Mouse (Mus musculus): ENCODE measurements at regions not wholly inside any gene's neighbourhood (a gene's known extent, or its start where the extent isn't known, plus 50 kb on each side); places are given as distances from the start of the nearest gene placed in this dataset.

DNA sequence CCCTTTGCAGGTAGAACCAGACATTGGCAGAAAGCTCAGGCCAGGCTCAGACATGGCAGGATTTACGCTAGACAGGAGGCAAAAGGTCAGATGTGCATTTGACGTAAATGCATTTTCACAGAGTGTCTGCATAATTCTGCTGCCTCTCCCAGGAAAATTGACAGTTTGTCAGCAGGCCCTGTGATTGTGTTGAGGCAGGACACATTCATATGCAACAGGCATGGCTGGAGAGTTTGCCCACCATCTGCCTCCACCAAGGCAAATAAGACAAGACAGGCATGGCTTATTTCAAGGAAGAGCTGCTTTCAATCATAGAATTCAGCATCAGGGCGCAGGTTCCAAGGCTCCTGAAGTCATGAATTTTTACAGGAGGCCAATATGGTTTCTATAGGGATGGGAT, 389.1 kb upstream of the Igfbp7 start:
- 66% methylated on average over 3 of the region's 3 CpGs for WGBS
- Histone ChIP-seq H3K27ac (ENCODE audit: insufficient read depth, low read depth, low read length) (no peak overlapping the region), H3K27me3 (ENCODE audit: control insufficient read depth, insufficient read depth, low read length) (no peaks in the 10 kb centered on the region; the same call in 1 of the 2 replicates), H3K36me3 (ENCODE audit: control insufficient read depth, insufficient read depth, low read length) (no peaks in the 10 kb centered on the region), H3K4me1 (ENCODE audit: control insufficient read depth, insufficient read depth, insufficient read length, low read length) (no peaks in the 10 kb centered on the region), H3K4me3 (ENCODE audit: low read depth, low read length) (no peak overlapping the region)
- TF ChIP-seq POLR2A (IDR thresholded peaks at IDR 0.05; ENCODE audit: low read depth, low read length) (no peak), CTCF (IDR thresholded peaks at IDR 0.05; ENCODE audit: extremely low read depth, insufficient read length, insufficient replicate concordance, low read depth, low read length) (no peak)

DNA sequence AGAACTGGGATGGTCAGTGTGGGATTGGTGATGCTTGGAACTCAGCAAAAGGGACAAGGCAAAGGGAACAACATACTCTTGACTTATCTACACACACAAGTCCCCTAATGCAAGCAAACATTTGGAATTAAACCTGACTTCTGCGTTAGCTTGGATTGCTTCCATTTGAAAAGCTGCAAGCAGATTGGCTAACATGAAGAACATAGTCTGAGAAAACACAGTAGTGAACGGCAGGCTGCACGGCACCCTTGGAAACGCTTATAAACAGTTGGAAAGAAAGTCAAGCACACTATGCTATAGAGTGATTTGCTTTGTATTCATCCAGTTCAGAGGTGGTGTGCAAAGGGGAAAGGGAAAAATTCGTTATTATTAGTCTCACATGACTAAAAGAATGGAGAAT, 387.9 kb upstream of the Igfbp7 start:
- Histone ChIP-seq H3K4me3 (ENCODE audit: low read depth, low read length) (no peak overlapping the region), H3K36me3 (ENCODE audit: control insufficient read depth, insufficient read depth, low read length) (no peaks in the 10 kb centered on the region), H3K27ac (ENCODE audit: insufficient read depth, low read depth, low read length) (no peak overlapping the region), H3K27me3 (ENCODE audit: control insufficient read depth, insufficient read depth, low read length) (no peaks in the 10 kb centered on the region), H3K4me1 (ENCODE audit: control insufficient read depth, insufficient read depth, insufficient read length, low read length) (no peaks in the 10 kb centered on the region)
- TF ChIP-seq CTCF (IDR thresholded peaks at IDR 0.05; ENCODE audit: extremely low read depth, insufficient read length, insufficient replicate concordance, low read depth, low read length), result no peak
- WGBS, result 63% methylated on average over 5 of the region's 5 CpGs

DNA sequence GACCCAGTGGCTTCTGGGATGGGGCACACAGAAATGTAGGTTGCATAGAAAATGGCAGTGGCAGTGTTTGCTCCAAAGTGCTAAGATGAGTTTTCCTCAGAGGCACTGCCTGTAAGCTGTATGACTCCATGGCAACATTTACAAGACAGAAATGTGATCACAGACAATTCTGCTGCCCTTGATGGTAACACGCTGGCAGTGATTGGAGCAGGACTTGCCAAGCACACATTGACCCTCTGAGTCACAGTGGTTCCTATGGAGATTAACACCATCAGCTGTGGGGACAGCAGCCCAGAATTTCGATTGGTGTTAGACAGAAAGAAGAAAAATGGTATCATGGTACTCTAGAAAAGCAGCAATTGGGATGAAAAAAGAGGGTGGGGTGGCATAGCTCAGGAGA, 376.1 kb upstream of the Igfbp7 start:
- 46% methylated on average over 2 of the region's 2 CpGs for WGBS

DNA sequence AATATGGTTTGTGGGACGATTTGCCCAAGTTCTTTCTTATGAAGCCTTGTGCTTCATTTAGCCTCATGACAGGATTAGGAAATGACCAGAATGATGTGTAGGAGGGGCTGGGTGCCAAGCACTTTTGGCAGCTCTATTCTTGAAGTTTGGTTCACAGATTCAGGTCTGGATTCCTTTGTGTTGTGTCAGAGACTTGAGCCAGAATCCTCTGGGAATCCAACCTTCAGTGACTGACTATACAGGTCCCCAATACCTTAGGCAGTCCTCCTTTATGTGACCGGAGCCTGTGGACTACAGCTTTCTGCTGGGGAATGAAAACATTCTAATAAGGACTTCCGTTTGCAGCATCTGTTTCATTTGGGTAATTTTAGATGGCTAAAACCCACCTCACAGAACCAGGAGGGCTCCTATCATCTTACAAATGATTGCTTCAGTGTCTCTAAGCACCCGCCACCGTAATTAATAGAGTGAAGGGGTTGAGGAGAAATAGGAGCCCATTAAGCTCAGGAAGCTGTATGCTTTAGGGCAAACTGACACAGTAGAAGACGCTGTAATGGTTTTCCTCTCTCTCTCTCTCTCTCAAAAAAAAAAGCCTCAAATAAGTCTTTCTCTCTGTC, 354.7 kb upstream of the Igfbp7 start:
- H3K27ac ChIP-seq (ENCODE audit: insufficient read depth, low read depth, low read length), result no peak overlapping the region
- TF ChIP-seq POLR2A (IDR thresholded peaks at IDR 0.05; ENCODE audit: low read depth, low read length) (no peak), CTCF (IDR thresholded peaks at IDR 0.05; ENCODE audit: extremely low read depth, insufficient read length, insufficient replicate concordance, low read depth, low read length) (no peak)
- H3K4me1 ChIP-seq (ENCODE audit: control insufficient read depth, insufficient read depth, insufficient read length, low read length), result no peaks in the 10 kb centered on the region
- no peak overlapping the region for H3K4me3 ChIP-seq (ENCODE audit: low read depth, low read length)
- 86% methylated on average over 6 of the region's 6 CpGs for WGBS
- H3K27me3 ChIP-seq (ENCODE audit: control insufficient read depth, insufficient read depth, low read length), result no peaks in the 10 kb centered on the region
- no peaks in the 10 kb centered on the region for H3K36me3 ChIP-seq (ENCODE audit: control insufficient read depth, insufficient read depth, low read length)

More for the DNA sequence above, 376.1 kb upstream of the Igfbp7 start:
- no peaks in the 10 kb centered on the region for H3K36me3 ChIP-seq (ENCODE audit: control insufficient read depth, insufficient read depth, low read length)
- H3K4me3 ChIP-seq (ENCODE audit: low read depth, low read length), result no peak overlapping the region
- H3K4me1 ChIP-seq (ENCODE audit: control insufficient read depth, insufficient read depth, insufficient read length, low read length), result no peaks in the 10 kb centered on the region
- no peaks in the 10 kb centered on the region for H3K27me3 ChIP-seq (ENCODE audit: control insufficient read depth, insufficient read depth, low read length)
- TF ChIP-seq POLR2A (IDR thresholded peaks at IDR 0.05; ENCODE audit: low read depth, low read length) (no peak), CTCF (IDR thresholded peaks at IDR 0.05; ENCODE audit: extremely low read depth, insufficient read length, insufficient replicate concordance, low read depth, low read length) (no peak)
- H3K27ac ChIP-seq (ENCODE audit: insufficient read depth, low read depth, low read length), result no peak overlapping the region

DNA sequence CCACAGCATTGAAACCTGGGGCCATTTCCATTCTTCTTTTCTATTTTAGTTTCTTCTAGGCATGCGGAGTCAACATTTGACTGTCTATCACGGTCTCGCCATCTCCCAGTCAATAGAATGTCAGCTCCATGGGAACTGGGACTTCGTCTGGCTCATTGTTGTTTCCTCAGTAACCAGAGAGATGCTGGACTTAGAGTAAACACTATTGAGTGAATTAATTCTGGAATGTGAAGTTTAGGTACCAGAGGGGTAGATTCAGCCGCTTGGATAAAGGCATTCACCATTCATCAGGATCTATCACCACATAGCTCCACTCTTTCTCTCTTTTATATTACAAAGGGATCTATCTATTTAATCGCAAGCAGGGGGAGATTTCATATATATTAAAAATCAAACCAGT, 354.2 kb upstream of the Igfbp7 start:
- no peaks in the 10 kb centered on the region for H3K36me3 ChIP-seq (ENCODE audit: control insufficient read depth, insufficient read depth, low read length)
- no peak overlapping the region for H3K4me3 ChIP-seq (ENCODE audit: low read depth, low read length)
- TF ChIP-seq CTCF (IDR thresholded peaks at IDR 0.05; ENCODE audit: extremely low read depth, insufficient read length, insufficient replicate concordance, low read depth, low read length), result no peak
- no peak for TF ChIP-seq POLR2A (IDR thresholded peaks at IDR 0.05; ENCODE audit: low read depth, low read length)
- no peak overlapping the region for H3K27ac ChIP-seq (ENCODE audit: insufficient read depth, low read depth, low read length)
- 82% methylated on average over 6 of the region's 6 CpGs for WGBS
- H3K27me3 ChIP-seq (ENCODE audit: control insufficient read depth, insufficient read depth, low read length), result no peaks in the 10 kb centered on the region
- H3K4me1 ChIP-seq (ENCODE audit: control insufficient read depth, insufficient read depth, insufficient read length, low read length), result no peaks in the 10 kb centered on the region

DNA sequence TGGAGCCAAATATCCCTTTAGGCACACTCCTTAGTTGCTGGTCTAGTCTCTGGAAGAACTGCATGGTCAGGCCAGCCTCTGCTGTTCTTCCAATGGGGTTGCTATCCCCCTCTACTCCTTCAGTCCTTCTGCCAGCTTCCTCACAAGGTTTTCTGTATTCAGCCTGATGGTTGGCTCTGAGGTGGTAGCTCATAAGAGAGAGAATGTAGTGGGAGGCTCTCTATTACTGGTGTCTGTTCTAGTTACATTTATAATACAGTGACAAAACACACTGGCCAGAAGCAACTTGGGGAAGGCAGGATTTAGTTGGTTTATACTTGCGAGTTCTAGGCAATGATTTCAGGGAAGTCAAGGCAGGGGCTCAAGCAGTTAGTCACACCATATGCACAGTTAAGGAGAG, 341.1 kb upstream of the Igfbp7 start:
- no peak overlapping the region for H3K4me3 ChIP-seq (ENCODE audit: low read depth, low read length)
- no peak overlapping the region for H3K27ac ChIP-seq (ENCODE audit: insufficient read depth, low read depth, low read length)
- no peaks in the 10 kb centered on the region for H3K4me1 ChIP-seq (ENCODE audit: control insufficient read depth, insufficient read depth, insufficient read length, low read length)
- WGBS, result 82% methylated on average over 1 of the region's 1 CpGs
- TF ChIP-seq POLR2A (IDR thresholded peaks at IDR 0.05; ENCODE audit: low read depth, low read length), result no peak
- no peak for TF ChIP-seq CTCF (IDR thresholded peaks at IDR 0.05; ENCODE audit: extremely low read depth, insufficient read length, insufficient replicate concordance, low read depth, low read length)
- no peaks in the 10 kb centered on the region for H3K27me3 ChIP-seq (ENCODE audit: control insufficient read depth, insufficient read depth, low read length)
- H3K36me3 ChIP-seq (ENCODE audit: control insufficient read depth, insufficient read depth, low read length), result no peaks in the 10 kb centered on the region

DNA sequence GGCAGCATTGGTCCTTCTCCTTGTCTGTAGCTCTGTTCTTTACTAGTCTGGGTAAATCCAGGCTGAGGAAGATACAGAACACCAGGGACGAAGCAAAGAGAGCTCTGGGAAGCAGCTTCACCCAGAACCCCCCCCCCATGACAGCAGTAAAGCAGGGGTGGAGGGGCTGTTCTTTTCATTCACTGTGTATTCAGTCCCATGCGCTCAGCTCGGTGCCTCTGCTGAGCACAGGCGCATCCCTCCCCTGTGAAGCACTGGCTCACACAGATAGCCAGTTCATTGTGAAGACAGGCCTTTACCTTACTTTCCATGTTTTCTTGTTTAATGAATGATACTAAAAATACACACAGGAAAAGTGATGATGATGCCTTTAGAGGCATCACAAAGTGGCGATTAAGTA, 338.8 kb upstream of the Igfbp7 start:
- no peaks in the 10 kb centered on the region for H3K27me3 ChIP-seq (ENCODE audit: control insufficient read depth, insufficient read depth, low read length)
- H3K27ac ChIP-seq (ENCODE audit: insufficient read depth, low read depth, low read length), result no peak overlapping the region
- no peak overlapping the region for H3K4me3 ChIP-seq (ENCODE audit: low read depth, low read length)
- TF ChIP-seq POLR2A (IDR thresholded peaks at IDR 0.05; ENCODE audit: low read depth, low read length) (no peak), CTCF (IDR thresholded peaks at IDR 0.05; ENCODE audit: extremely low read depth, insufficient read length, insufficient replicate concordance, low read depth, low read length) (no peak)
- H3K36me3 ChIP-seq (ENCODE audit: control insufficient read depth, insufficient read depth, low read length), result no peaks in the 10 kb centered on the region
- 74% methylated on average over 5 of the region's 5 CpGs for WGBS
- no peaks in the 10 kb centered on the region for H3K4me1 ChIP-seq (ENCODE audit: control insufficient read depth, insufficient read depth, insufficient read length, low read length)

Measured in small intestine, adult 2 months (tissue).